Mouse (Mus musculus): ENCODE results near the gene Fam117b. TPM values are rescaled to one million over a fixed set of nuclear protein-coding genes. Genes with fewer than 3 reads are reported as not detected.

The Fam117b gene
- polyA plus RNA-seq, 1 experiment from 2014 or later: 2.5 TPM

Other genes with a start within 250 kb of the Fam117b start
- gene Sumo1, start 242.2 kb upstream of the Fam117b start, polyA plus RNA-seq (2015; fragmentation: Nextera tagmentation; extraction: Ambion mirVana): 186 and 213 TPM in 2 replicates
- 226 and 278 TPM in 2 replicates for gene Nop58, start 228.0 kb upstream of the Fam117b start, polyA plus RNA-seq (2015; fragmentation: Nextera tagmentation; extraction: Ambion mirVana)
- 0.89 and 0.95 TPM in 2 replicates for gene Bmpr2, start 149.6 kb upstream of the Fam117b start, polyA plus RNA-seq (2015; fragmentation: Nextera tagmentation; extraction: Ambion mirVana)
- gene Ica1l, start 130.2 kb downstream of the Fam117b start, polyA plus RNA-seq (2015; fragmentation: Nextera tagmentation; extraction: Ambion mirVana): 0.41 and 0.44 TPM in 2 replicates
- gene Carf, start 185.2 kb downstream of the Fam117b start, polyA plus RNA-seq (2015; fragmentation: Nextera tagmentation; extraction: Ambion mirVana): 2.0 and 3.1 TPM in 2 replicates
- 63.7 and 65.9 TPM in 2 replicates for gene Wdr12, start 185.6 kb downstream of the Fam117b start, polyA plus RNA-seq (2015; fragmentation: Nextera tagmentation; extraction: Ambion mirVana)

All from liver, embryonic 13.5 days (tissue).